Mouse (Mus musculus) forebrain, embryonic 15.5 days (tissue): ENCODE data around the gene Txn2. TPM values are rescaled to one million over a fixed set of nuclear protein-coding genes. Genes with fewer than 3 reads are reported as not detected.

Experiments
- ATAC-seq: fragments of 200-750 bp; cut with Nextera tagmentation; replicated peaks from 2 replicates; pipeline ENCODE4 v1.8.0; 2017; ENCODE audit warnings: mild to moderate bottlenecking, moderate TSS enrichment, moderate library complexity
- H3K27ac ChIP-seq: fragments of 300-500 bp; sonication (generic); replicated peaks from 2 replicates; pipeline ENCODE4 v1.5.1; 2015; ENCODE audit warnings: mild to moderate bottlenecking, inconsistent platforms
- H3K27me3 ChIP-seq: fragments of 300-500 bp; sonication (generic); 2 replicates; pipeline ENCODE4 v1.6.1; 2015; ENCODE audit warnings: inconsistent platforms
- H3K36me3 ChIP-seq: fragments of 300-500 bp; sonication (generic); 2 replicates; pipeline ENCODE4 v1.6.1; 2015; ENCODE audit warnings: mild to moderate bottlenecking, inconsistent platforms
- H3K4me1 ChIP-seq: fragments of 300-500 bp; sonication (generic); 2 replicates; pipeline ENCODE4 v1.6.1; 2015; ENCODE audit warnings: inconsistent platforms
- H3K4me2 ChIP-seq: fragments of 300-500 bp; sonication (generic); replicated peaks from 2 replicates; pipeline ENCODE4 v1.6.1; 2015; ENCODE audit warnings: mild to moderate bottlenecking, inconsistent platforms
- H3K4me3 ChIP-seq: fragments of 300-500 bp; sonication (generic); 2 replicates; pipeline ENCODE4 v1.5.1; 2015; ENCODE audit warnings: mild to moderate bottlenecking, inconsistent platforms
- H3K9ac ChIP-seq: fragments of 300-500 bp; sonication (generic); replicated peaks from 2 replicates; pipeline ENCODE4 v1.6.1; 2015; ENCODE audit warnings: mild to moderate bottlenecking, inconsistent platforms
- H3K9me3 ChIP-seq: fragments of 300-500 bp; sonication (generic); 2 replicates; pipeline ENCODE4 v1.6.1; 2016; ENCODE audit warnings: inconsistent platforms
- WGBS: fragments of 180-500 bp; shearing (Covaris S2); methylation state at CpG from one replicate; pipeline ENCODE4 v1.1.7; 2015; ENCODE audit warnings: mixed read lengths; 5-methylcytosine and 5-hydroxymethylcytosine counted together
- polyA plus RNA-seq: library from polyadenylated mRNA; unstranded; fragments of >200 nt; fragmentation: Nextera tagmentation; extraction: Ambion mirVana; gene quantifications from 2 replicates; pipeline ENCODE4 v1.2.1, GENCODE M21; 2015

Gene Txn2
- polyA plus RNA-seq = 230 and 238 TPM in 2 replicates

GRCm38 (mm10) chr15:77928673-77929331 lies at the start of gene Txn2:
Gene Txn2, minus strand, starts transcription at chr15:77929006.
- Histone ChIP-seq H3K4me1 (peaks cover 34% of the 10 kb centered on the region), H3K9ac (peak within 1 kb of the TSS; percentile 82), H3K27me3 (no peaks in the 10 kb centered on the region), H3K27ac (peak within 1 kb of the TSS; percentile 97), H3K9me3 (no peaks in the 10 kb centered on the region), H3K36me3 (peaks cover 15% of the 10 kb centered on the region), H3K4me3 (peak within 1 kb of the TSS; percentile 90), H3K4me2 (peak within 1 kb of the TSS; percentile 77)
- under 1% methylated on average over 34 of the region's 34 CpGs for WGBS
- peak; percentile 97 for ATAC-seq

GRCm38 (mm10) chr15:77977663-77978062 lies 48.9 kb upstream of the Txn2 start:
- Histone ChIP-seq H3K27ac (no peak overlapping the region), H3K4me2 (no peak overlapping the region), H3K9me3 (no peaks in the 10 kb centered on the region), H3K9ac (no peak overlapping the region), H3K4me3 (no peak overlapping the region), H3K36me3 (no peaks in the 10 kb centered on the region), H3K27me3 (0 out of 2 replicates have a peak, but pooled peaks cover 1% of the 10 kb centered on the region), H3K4me1 (peaks cover 8% of the 10 kb centered on the region; the same call in 1 of the 2 replicates)
- 66% methylated on average over 3 of the region's 3 CpGs for WGBS
- ATAC-seq = no peak

- 79% methylated on average over 6 of the region's 6 CpGs for WGBS
- Histone ChIP-seq H3K36me3 (no peaks in the 10 kb centered on the region), H3K27me3 (no peaks in the 10 kb centered on the region), H3K4me1 (peaks cover 16% of the 10 kb centered on the region), H3K4me2 (no peak overlapping the region), H3K4me3 (no peak overlapping the region), H3K9ac (no peak overlapping the region), H3K27ac (no peak overlapping the region), H3K9me3 (no peaks in the 10 kb centered on the region)
- ATAC-seq = no peak
Observed at GRCm38 (mm10) chr15:77974165-77974841, 45.5 kb upstream of the Txn2 start.

GRCm38 (mm10) chr15:77970470-77971292 lies 41.9 kb upstream of the Txn2 start, which contains the start of gene Eif3d:
Gene Eif3d, minus strand, starts transcription at chr15:77970813.
- no peaks in the 10 kb centered on the region for H3K9me3 ChIP-seq
- peak within 1 kb of the TSS; percentile 61 for H3K4me3 ChIP-seq
- H3K4me1 ChIP-seq = peaks cover 25% of the 10 kb centered on the region
- H3K27me3 ChIP-seq = no peaks in the 10 kb centered on the region
- under 1% methylated on average over 71 of the region's 72 CpGs for WGBS
- peak within 1 kb of the TSS; percentile 99 for H3K27ac ChIP-seq
- peak within 1 kb of the TSS; percentile 87 for H3K9ac ChIP-seq
- peak within 1 kb of the TSS; percentile 85 for H3K4me2 ChIP-seq
- peak; percentile 85 for ATAC-seq
- peaks cover 32% of the 10 kb centered on the region for H3K36me3 ChIP-seq

GRCm38 (mm10) chr15:77969940-77970469 lies 41.2 kb upstream of the Txn2 start:
- ATAC-seq = no peak; the same call in 1 of the 2 replicates
- Histone ChIP-seq H3K4me2 (peak overlapping the region; percentile 82), H3K27me3 (no peaks in the 10 kb centered on the region), H3K9me3 (no peaks in the 10 kb centered on the region), H3K27ac (peak overlapping the region; percentile 99), H3K9ac (peak overlapping the region; percentile 87), H3K36me3 (peaks cover 39% of the 10 kb centered on the region), H3K4me1 (peaks cover 25% of the 10 kb centered on the region), H3K4me3 (peak overlapping the region; percentile 61)
- WGBS = 2% methylated on average over 15 of the region's 15 CpGs

GRCm38 (mm10) chr15:77965117-77965528 lies 36.3 kb upstream of the Txn2 start:
- H3K27me3 ChIP-seq = no peaks in the 10 kb centered on the region
- no peak overlapping the region for H3K9ac ChIP-seq
- no peaks in the 10 kb centered on the region for H3K9me3 ChIP-seq
- peaks cover 16% of the 10 kb centered on the region for H3K4me1 ChIP-seq
- H3K4me3 ChIP-seq = no peak overlapping the region
- no peak for ATAC-seq
- no peak overlapping the region for H3K4me2 ChIP-seq
- H3K36me3 ChIP-seq = peaks cover 87% of the 10 kb centered on the region
- H3K27ac ChIP-seq = no peak overlapping the region
- WGBS = 88% methylated on average over 9 of the region's 9 CpGs

- Histone ChIP-seq H3K9ac (no peak overlapping the region), H3K9me3 (no peaks in the 10 kb centered on the region), H3K4me3 (no peak overlapping the region), H3K27me3 (no peaks in the 10 kb centered on the region), H3K36me3 (peaks cover 94% of the 10 kb centered on the region), H3K27ac (no peak overlapping the region), H3K4me1 (peaks cover under 1% of the 10 kb centered on the region; the same call in 1 of the 2 replicates), H3K4me2 (no peak overlapping the region)
- WGBS = 98% methylated on average over 5 of the region's 5 CpGs
- ATAC-seq = no peak
Observed at GRCm38 (mm10) chr15:77962447-77962846, 33.6 kb upstream of the Txn2 start.

- ATAC-seq = no peak
- WGBS = 90% methylated on average over 6 of the region's 6 CpGs
- no peak overlapping the region for H3K4me2 ChIP-seq
- H3K4me3 ChIP-seq = no peak overlapping the region
- H3K27ac ChIP-seq = no peak overlapping the region
- H3K36me3 ChIP-seq = peaks cover 77% of the 10 kb centered on the region
- H3K9me3 ChIP-seq = no peaks in the 10 kb centered on the region
- no peaks in the 10 kb centered on the region for H3K27me3 ChIP-seq
- H3K9ac ChIP-seq = no peak overlapping the region
- H3K4me1 ChIP-seq = peaks cover 15% of the 10 kb centered on the region
Observed at GRCm38 (mm10) chr15:77960693-77961092, 31.9 kb upstream of the Txn2 start.

GRCm38 (mm10) chr15:77958071-77958470 lies 29.3 kb upstream of the Txn2 start:
- no peak for ATAC-seq
- H3K36me3 ChIP-seq = peaks cover 50% of the 10 kb centered on the region

GRCm38 (mm10) chr15:77957625-77958024 lies 28.8 kb upstream of the Txn2 start:
- WGBS = 50% methylated on average over 5 of the region's 5 CpGs
- Histone ChIP-seq H3K4me2 (no peak overlapping the region), H3K9me3 (no peaks in the 10 kb centered on the region), H3K9ac (no peak overlapping the region), H3K27me3 (no peaks in the 10 kb centered on the region), H3K4me1 (peaks cover 39% of the 10 kb centered on the region), H3K36me3 (peaks cover 47% of the 10 kb centered on the region), H3K4me3 (no peak overlapping the region), H3K27ac (no peak overlapping the region)
- no peak for ATAC-seq

More at GRCm38 (mm10) chr15:77958071-77958470, 29.3 kb upstream of the Txn2 start:
- peaks cover 39% of the 10 kb centered on the region for H3K4me1 ChIP-seq
- no peak overlapping the region for H3K9ac ChIP-seq
- H3K4me3 ChIP-seq = no peak overlapping the region
- H3K9me3 ChIP-seq = no peaks in the 10 kb centered on the region
- H3K27me3 ChIP-seq = no peaks in the 10 kb centered on the region
- WGBS = 71% methylated on average over 3 of the region's 3 CpGs
- no peak overlapping the region for H3K27ac ChIP-seq
- H3K4me2 ChIP-seq = no peak overlapping the region

GRCm38 (mm10) chr15:77956404-77956901 lies 27.6 kb upstream of the Txn2 start, which contains the start of gene Foxred2:
Gene Foxred2, minus strand, starts transcription at chr15:77956722.
- no peaks in the 10 kb centered on the region for H3K27me3 ChIP-seq
- H3K9ac ChIP-seq = peak within 1 kb of the TSS; percentile 60
- H3K27ac ChIP-seq = peak within 1 kb of the TSS; percentile 76
- WGBS = under 1% methylated on average over 39 of the region's 39 CpGs
- H3K4me1 ChIP-seq = peaks cover 39% of the 10 kb centered on the region
- ATAC-seq = peak; percentile 94
- peak within 1 kb of the TSS; percentile 92 for H3K4me2 ChIP-seq
- peak within 1 kb of the TSS; percentile 63 for H3K4me3 ChIP-seq
- H3K36me3 ChIP-seq = peaks cover 45% of the 10 kb centered on the region
- no peaks in the 10 kb centered on the region for H3K9me3 ChIP-seq
